Mouse (Mus musculus): ENCODE measurements around the gene Txnrd2.

Txnrd2 gene

DNA sequence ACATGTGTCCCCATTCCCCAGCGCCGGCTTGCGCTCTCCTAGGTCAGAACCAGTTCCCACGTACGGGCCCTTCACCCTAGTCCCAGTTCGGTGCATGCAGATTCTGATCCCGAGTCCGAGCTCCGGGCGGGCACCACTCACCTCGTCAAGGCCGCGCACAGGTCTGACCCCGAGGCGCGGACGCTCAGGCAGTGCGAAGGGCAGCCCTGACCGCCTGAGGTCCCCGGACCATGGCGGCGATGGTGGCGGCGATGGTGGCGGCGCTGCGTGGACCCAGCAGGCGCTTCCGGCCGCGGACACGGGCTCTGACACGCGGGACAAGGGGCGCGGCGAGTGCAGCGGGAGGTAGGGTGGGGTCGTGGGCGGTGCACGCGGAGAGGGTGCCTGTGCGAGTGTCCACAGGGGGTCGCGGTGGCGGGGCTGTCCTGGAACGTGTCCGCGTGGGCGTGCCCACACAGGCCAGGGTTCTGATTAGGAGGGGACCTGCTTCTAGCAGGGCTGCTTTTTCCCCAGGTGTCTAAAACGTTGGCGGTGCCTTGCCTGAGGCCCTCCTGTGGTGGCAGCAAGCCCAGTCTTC lies at the start of gene Txnrd2:
Gene Txnrd2, plus strand, starts transcription at position 170 of the 577 bp plus-strand sequence.
- peak; percentile 62 for DNase-seq (ENCODE audit: low read depth, low spot score)

DNA sequence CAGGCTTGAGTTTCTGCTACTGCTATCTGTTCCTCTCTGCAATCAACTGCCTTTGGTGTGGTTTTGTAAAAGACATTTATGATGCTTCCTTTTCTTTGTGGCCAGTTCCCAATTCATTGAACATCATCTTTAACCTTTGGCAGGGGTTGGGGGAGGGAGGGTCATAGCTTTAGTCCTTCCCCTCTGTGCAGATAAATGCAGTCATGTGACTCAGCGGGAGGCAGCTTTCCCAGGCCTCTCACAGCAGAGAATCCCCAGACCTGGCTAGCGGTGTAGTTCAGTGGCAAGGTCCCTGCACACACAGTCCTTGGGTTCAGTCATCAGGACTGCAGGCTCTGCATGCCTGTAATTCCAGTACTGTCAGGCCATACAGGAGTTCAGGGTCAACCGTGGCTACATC lies 49.0 kb upstream of the Txnrd2 start:
- DNase-seq (ENCODE audit: low read depth, low spot score), result peak; percentile 77

DNA sequence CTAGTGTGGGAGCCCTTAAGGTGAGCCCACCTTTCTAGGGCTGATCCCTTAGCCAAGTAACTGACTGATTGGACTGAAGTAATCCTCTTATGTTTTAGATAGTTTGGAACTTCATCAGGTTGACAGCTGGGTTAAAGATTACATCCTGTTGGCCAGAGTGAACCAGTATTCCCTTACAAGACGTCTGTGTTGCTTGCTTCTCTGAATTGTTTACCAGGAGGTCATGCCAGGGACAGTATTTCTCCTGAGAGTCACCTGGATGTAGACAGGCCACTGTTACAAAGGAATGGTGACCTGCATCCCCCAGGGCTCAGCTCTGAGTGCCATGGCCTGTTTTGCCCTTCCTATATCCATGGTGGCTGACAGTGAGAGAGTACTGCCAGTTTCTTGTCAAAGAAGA lies 47.7 kb upstream of the Txnrd2 start:
- no peak for DNase-seq (ENCODE audit: low read depth, low spot score)

DNA sequence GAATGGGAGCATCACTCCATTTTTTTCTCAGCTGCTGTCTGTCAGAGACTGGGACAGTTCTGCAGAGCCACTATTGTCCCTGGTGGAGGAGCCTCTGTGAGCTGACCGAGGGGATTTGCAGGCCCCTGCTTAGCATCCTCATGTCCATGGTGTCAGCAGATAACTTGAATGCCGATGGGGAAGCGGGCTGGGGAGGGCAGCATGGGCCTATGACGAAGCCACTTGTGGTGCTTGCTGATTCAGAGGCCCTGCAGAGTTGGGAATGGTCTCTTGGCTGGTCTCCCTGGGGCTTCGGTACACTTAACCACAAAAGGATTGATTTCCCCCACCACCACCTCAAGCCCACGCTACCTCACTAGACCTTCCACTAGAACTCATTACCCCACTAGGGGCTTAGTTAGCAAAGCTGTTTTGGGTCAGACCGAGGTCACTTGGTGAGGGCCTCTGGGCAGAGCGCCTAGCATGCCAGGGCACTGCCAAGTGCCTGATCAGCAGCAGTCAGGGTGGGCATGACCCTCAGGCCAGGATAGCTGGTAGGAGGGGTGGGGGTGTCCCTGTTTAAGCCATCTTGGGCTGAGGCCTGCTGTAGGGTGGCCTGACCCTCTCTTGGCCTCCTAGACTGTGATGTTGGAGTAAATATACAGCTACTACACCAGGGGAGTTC lies 46.7 kb upstream of the Txnrd2 start:
- DNase-seq (ENCODE audit: low read depth, low spot score), result no peak

DNA sequence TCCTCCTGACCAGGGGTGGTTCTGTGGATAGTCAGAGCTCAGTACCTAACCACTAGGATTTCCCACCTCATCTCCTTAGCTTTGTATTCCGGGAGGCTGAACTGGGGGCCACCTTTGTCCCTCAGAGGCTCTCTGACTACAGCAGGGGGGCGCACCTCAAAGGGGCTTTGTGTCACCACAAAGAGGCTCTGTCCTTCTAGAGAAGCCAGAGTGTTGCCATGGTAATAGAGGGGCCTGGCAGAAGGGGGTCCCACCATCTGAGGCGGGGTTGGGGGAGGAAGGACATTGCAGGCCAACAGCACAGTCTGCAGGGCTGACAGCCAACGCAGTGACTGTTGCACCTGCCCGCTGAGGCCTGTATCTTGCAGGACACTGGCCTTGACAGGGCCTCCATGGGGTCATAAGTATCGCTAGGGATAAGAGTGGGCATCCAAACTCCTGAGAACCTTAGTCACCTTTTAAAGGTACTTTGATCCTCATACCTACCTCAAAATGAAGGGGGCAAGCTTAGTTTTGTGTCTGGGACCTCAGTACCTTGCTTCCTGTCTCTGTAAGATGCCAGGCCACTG lies 45.6 kb upstream of the Txnrd2 start:
- no peak for DNase-seq (ENCODE audit: low read depth, low spot score)

DNA sequence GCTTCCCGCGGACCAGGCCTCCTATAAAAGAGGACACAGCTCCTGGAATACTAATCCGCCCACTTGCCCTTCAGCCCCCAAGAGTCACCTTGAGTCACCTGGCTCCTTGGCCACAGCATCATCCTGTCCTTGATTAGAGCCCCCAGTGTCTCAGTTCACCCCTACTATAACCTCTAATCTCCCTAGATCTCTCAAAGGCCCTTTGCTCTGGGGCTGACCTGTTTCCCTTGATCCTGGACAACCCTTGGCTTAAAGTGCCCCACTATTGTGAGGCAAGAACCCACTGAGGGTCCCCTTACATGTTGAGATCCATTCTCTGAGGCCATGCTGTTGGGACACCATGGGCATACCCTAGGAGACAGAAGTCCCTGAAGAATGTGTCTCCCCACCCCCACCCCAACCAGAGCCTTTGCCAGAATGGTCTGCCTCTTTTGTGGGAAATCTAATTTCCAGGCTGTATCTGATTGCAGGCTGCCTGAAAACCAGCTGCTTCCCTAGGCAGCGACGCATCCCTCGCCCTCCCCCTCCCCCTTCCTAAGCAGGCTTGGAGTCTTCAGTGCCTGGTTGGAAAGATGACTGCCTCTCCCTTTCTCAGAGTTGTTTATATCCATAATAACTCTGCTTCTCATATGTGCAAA lies 44.4 kb upstream of the Txnrd2 start:
- DNase-seq (ENCODE audit: low read depth, low spot score), result no peak

DNA sequence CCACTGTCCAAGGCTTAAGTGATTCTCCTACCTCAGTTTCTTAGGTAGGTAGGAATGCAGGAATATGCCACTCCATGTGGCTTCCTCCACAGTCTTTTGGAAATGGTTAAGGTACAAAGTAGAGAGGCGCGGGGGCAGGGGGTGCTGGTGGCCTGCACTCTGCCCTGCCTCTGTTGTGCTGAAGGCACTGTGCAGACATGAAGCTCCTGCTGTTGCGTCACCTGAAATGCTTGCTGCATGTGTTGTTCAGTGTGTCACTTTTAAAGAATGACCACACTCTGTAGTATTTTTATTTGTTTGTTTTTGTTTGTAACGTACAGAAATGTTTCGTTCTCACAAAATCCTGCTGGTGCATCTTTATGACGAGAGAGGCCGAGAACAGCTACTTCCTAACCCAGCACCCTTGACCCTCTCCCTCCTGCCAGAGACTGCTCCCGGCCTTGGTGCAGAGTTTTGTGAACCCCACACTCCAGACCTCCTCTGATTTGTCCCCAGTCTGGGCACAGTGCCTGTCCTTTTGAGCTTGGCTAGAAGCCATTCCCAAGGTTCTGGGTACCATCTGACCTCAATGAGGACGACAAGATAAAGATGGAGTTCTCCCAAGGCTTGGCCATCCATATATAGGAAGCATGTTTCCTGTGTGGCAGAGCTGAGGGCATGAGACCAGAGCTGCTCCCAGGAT lies 43.0 kb upstream of the Txnrd2 start:
- DNase-seq (ENCODE audit: low read depth, low spot score), result no peak

DNA sequence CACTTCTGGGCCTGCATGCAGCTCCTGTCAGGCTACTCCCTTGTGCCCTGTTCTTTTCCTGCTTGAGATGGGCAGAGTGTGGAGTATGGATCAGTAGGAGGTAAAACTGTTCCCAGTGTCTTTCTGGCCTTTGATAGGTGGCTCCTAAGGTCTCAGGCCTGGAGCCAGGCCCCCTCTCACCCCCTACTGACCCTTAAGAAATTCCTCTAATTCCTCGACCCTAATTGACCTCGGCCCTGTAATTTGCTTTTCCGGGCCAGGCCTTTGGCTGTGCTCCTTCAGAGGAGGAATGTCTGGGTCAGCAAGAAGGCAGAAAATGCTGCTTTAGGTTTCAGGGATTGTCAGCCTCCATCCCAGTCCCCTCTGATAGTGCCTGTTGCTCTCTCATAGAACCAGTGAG lies 42.4 kb upstream of the Txnrd2 start:
- DNase-seq (ENCODE audit: low read depth, low spot score), result peak; percentile 77

DNA sequence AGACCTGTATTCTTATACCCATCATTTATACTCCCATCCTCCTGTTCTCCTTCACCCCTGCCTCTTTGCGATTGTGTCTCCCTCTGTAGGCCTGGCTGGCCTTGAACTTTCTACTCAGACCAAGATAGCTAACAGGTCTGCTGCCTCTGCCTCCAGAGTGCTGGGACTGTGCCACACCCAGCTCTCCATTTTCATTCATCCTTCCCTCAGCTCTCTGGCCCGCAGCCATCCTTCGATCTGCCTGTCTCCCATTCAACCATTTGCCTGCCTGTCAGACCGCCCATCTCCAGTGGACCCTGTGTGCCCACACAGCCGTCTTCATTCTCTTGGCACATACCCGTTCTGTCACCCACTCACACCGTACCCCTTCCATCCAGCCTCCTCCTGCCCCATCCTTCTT lies 42.0 kb upstream of the Txnrd2 start:
- peak; percentile 73 for DNase-seq (ENCODE audit: low read depth, low spot score)

DNA sequence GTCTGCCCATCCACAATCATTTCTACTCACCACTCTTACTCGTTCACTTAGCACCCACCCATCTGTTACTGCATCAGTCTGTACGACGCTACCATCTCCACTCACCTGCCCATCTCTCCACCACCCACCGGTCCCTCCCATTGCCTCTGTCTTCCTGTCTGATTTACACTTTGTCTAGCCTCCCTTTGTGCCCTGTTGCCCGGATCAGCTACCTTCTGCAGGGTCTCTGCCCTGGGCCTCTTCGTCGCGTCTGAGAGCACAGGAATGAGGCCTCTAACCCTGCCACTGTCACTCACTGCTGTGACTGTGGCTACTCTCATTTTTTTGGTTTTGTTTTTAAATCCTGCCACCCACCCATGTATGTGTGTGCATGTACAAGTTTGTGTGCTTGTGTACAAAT lies 41.5 kb upstream of the Txnrd2 start:
- no peak for DNase-seq (ENCODE audit: low read depth, low spot score)

DNA sequence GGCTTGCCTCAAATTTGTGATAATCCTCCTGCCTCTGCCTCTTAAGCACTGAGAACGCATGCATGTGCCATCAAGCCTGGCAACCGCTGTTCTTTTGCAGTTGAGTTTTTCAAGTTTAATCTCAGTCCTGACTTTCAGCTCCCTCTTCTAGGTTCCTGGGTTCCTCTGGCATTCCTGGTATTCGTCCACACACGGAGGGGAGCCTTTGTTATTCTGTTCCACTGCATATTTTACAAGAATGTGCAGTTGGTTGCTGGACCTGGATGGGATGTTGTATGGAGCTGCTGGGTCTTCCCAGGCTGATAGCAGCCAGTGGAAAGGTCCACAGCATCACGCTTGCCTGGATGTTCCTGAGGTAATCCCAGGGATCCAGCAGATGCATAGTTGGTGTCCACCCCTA lies 40.8 kb upstream of the Txnrd2 start:
- peak; percentile 91 for DNase-seq (ENCODE audit: low read depth, low spot score)

DNA sequence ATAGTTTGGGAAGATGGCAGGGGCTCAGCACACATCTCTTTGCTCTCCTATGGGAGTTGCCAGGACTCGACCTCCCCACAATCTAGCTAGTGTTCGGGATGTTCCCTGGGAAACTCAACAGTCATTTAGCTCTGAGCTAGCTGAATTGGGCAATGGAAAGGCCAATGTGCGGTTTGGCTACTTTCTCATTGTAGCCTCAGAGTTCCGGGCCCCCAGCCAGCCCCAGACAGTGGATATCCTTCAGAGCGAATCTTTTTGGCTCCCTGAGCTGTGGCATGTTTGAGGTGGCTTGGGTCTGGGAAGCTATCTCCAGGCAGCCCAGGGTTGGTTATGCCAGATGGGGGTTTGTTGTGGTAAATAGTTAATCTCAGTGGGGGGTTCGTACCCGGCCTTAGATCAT lies 39.7 kb upstream of the Txnrd2 start:
- DNase-seq (ENCODE audit: low read depth, low spot score), result no peak

DNA sequence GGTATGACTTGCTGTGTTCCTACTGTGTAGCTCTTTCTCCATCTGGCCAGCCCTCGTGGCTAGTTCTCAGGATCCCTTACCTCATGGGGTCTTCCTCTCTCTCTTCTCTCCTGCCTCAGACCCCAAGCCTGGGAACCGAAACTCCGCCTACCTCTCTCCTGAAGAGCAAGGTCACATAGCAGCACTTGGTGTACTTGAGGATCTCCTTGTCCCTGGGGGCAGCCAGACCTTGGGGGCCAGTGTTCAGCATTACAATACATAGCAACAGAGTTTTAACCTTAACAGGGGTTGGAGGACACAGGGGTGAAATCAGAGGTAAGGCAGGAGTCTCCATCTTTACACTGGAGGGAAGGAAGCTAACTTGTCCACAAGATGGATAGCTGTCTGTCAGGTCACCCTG lies 39.2 kb upstream of the Txnrd2 start:
- DNase-seq (ENCODE audit: low read depth, low spot score), result peak; percentile 85

DNA sequence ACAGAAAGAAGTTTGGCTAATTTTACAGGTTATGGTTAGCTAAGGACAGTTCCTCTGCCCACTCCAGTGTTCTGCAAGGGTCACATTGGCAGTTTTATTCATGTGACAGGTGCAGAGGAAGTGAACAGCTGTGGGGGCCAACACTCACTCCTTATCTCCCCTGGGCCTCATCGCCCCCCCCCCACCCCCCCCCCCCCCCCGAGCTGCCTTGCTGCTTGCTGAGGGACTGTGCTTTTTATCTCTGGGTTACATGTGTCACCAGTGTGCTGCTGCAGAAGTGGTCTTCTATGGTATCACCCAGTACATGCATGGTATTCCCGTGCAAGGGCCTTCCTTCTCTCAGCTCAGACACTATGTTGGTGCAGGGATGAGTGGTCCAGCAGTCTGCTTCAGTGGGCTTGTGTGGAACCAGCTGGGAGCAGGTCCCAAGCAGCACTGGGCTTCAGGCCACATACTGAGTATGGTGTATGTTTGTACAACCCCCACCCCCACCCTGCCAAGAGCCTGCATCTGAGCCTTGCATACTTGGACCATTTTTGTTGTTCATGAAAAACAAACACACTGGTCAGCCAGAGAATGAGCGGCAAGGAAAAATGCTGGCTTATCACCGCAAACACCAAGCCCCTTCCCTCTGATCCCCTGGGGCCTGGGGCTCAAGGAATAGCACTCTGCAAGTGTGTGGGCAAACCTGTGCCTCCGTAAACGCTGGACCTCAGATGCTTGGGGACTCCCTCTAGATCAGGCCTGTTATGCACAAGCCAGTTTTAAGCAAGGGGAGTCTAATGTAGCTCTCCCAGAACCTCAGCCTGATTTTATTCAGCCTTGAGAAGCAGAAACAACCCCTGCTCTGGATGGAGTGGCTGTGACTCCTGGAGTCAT lies 38.2 kb upstream of the Txnrd2 start:
- no peak for DNase-seq (ENCODE audit: low read depth, low spot score)

DNA sequence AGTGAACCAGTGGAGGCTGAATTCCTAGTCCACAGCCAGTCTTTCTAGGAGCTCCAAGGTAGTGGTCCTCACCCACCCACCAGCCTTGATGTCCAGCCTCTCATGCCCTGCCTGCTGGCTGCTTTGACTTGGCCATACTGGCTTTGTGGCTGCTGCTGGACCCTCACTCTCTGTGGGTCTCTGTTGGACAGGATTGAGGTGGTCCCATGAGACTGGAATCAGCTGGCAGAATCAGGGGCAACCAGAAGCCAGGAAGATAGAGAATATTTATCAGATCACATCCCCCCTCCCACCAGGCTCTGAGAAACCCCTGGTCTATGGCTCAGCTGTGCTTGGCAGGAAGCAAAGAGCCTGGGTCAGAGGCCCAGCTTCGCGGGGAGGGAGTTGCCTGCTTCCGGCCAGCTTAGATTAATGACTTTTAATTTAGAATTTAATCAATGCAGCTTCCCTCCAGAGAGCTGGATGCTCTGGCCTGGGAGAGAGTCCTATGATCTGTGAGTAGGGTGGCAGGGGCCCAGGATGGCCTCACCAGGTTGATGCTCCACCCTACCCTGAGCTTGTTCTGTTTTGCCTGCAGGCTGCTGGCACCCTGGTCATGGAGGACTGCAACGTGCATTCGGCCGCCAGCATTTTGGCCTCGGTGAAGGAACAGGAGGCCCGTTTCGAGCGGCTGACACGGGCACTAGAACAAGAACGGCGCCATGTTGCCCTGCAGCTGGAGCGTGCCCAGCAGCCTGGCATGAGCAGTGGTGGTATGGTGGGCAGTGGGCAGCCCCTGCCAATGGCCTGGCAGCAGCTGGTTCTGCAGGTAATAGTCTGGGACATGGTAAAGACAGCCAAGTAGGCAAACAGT lies 37.4 kb upstream of the Txnrd2 start:
- DNase-seq (ENCODE audit: low read depth, low spot score), result no peak

DNA sequence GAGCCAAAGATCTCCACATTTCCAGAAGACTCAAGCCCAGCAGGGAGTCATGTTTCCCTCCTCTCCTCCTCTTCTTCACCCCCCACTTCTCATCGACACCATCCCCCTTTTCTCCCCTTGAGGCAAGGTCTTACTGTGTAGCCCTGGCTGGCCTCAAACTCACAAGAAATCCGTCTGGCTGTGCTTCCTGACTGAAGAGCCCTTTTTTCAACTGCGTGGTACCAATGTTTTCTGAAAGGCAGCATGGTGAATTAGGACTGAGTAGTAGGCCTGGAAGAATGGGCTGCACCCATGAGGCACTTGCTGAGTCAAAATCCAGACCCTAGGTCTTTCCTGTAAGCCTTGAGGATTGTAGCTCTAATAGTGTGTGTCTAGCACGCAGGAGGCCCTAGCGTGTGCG lies 35.8 kb upstream of the Txnrd2 start:
- DNase-seq (ENCODE audit: low read depth, low spot score), result no peak

DNA sequence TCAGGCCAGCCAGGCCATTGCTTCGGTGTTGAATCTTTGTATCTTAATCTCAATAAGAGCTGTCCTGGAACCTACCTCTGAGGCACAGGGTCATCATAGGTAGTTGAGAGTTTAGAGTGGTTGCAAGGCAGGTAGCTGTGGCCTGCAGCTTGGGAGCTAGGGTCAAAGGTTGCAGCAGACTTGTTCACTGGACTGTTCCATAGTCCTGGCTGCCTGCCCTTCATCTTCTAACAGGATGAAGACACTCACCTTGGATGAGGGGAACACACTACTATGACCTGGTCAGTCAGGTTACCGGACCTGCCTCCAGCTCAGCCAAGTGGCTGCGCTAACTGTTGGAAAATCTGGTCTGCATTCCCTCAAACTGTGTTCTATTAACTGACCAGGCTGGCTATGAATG lies 35.1 kb upstream of the Txnrd2 start:
- no peak for DNase-seq (ENCODE audit: low read depth, low spot score)

DNA sequence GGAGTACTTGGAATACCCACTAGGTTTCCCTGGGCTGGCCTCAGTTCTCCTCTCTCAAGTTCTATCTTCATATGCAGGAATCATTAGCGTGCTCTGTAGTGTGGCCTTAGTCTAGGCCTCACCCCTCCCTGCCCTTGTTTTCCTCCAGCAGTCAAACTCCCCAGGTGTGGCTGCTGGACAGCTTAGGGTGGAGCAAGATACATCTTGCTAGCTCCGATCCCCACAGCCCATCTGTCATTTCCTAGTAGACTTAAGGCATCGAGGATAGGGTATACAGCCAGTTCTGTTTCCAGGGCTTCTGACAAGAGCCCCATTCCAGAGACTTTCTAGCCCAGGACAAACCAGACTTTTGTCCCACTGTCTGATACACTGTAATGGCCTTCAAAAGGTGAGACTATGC lies 34.5 kb upstream of the Txnrd2 start:
- DNase-seq (ENCODE audit: low read depth, low spot score), result no peak

DNA sequence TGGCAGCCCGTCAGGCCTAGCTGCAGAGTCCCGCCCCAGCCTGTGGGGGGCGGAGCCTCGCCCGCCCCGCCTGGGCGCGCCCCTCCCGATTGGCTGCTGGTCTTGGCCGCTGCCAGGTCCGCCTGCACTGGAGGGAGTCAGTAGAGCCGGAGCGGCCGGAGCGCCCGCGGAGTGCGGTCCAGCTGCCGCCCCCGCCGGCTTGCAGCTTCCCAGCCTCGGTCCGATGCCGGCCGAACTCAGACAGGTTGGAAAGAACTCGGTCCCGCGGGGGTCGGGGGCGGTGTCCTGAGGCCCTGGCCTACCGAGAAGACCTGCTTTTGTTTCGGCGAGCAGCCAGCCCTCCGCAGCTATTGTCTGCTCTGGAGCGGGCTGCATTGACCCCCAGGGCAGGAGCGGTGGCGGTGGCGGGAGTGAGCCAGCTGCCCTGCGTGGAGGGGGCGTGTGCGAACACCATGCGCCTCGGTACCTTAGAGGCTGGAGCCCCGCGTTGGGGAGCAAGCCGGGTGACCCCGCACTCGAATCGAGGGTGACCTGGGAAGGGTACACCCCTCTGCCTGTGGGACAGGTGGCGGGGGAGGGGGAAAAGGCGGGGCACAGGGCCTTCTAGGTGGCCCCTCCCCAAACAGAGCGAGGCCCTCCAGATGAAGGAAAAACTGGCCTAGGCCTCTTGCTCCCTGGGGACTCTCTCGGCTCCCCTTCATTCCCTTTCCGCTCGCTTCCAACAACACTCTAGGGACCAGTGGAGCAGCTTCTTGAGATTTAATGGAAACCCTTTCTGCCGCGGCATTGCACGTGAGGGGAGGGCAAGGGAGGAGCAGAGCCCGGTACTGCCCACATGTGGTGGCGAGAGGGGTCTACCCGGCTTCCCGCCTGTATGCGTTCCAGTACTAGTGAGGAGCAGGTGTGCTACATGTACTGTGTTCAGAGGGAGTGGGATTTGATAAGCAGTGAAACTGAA lies 33.4 kb upstream of the Txnrd2 start:
- DNase-seq (ENCODE audit: low read depth, low spot score), result peak; percentile 90
